Mouse (Mus musculus): Measurements from ENCODE around the gene Spocd1. TPM values are rescaled to one million over a fixed set of nuclear protein-coding genes. Genes with fewer than 3 reads are reported as not detected.

Spocd1 gene
- total RNA-seq, 2 experiments from 2014 or later, result 0.07 TPM; not detected in 1

- intact Hi-C loops (cut with DNase I), result no loop called here
- DNase-seq, result no peak
Observed at GRCm38 (mm10) chr4:129967024-129968014, 38.3 kb downstream of the Spocd1 start.

GRCm38 (mm10) chr4:129970168-129970567 is 41.1 kb downstream of the Spocd1 start:
- intact Hi-C loops (cut with DNase I), result no loop called here

DNA sequence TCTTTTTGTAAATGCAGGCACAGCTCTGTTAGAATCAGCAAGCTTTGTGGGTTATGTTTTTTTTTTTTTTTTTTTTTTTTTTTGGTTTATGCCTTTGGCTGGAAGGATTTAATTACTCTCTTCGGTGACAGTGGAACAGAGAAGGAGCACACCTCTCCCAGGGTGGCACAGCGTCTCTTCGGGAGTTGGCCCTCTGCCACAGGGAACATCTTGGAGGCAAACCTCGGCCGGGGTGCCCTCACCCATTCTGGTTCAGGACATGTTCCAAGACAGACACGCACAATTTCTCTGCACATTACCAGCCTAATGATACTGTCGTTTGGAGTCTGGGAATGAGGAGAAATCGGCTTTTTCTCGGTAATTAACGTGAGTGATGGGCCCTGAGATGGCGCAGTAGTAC is 41.8 kb downstream of the Spocd1 start:
- DNase-seq, result no peak
- intact Hi-C loops (cut with DNase I), result no loop called here

More at GRCm38 (mm10) chr4:129970168-129970567, 41.1 kb downstream of the Spocd1 start:
- DNase-seq, result no peak

DNA sequence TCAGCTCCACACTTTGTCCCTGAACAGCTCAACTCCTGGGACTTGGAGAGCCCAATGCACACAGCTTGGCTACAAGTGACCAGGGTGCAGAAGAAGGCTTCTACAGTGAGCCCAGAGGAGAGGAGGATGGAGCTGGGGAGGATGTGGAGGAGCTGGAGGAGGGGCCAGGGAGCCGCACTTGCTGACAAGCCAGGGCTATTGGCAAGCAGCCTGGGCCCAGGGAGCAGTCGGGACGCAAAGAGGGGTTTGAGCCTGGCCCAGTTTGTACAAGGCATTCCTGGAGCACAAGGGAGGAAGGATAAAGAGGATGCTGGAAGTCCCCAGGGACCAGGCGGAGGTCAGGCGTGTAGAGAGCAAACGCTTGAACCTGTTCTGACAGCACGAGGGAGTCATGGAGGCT is 42.9 kb downstream of the Spocd1 start:
- peak; percentile 41 to 50 for DNase-seq
- intact Hi-C loops (cut with DNase I), result no loop called here

- intact Hi-C loops (cut with DNase I), result no loop called here
- no peak for DNase-seq
Observed at GRCm38 (mm10) chr4:129974285-129974684, 45.2 kb downstream of the Spocd1 start.

DNA sequence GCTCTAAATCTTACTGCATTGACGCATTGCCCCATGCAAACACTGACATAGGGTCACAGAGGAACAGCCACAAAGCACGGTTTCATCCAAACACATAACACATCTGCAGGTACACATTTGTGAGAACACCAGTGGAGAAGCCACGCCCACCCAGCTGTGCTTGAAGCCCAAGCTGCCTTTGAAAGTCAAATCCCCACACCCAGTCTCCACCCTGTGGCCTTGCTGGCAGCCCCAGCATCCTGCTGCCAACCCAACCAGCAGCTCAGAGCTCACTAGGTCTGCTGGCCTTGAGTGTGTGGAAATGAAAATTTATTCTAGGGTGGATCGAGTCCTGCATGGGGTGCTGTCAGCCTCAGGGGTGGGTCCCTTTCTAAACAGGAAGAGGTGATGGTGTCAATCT is 48.2 kb downstream of the Spocd1 start:
- DNase-seq, result no peak
- intact Hi-C loops (cut with DNase I), result no loop called here

DNA sequence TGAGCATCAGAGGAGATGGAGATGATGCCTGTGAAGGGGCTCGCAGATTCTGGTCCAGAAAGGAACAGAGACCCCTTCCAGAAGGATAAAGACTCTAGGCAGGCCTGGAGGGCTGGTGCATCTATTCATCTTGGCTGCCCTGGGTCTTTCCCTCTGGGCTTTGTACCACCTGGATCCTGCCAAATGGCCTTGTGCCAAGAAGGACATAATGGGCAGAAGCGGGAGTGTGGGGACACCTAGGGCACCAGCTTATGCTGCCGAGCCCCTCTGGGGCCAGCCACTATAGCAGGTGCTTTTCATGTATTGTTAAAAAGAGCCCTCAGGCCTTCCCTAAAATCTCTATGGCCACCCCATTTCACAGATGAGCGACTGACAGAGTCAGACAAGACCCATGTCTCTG is 49.2 kb downstream of the Spocd1 start:
- intact Hi-C loops (cut with DNase I), result no loop called here
- no peak for DNase-seq

GRCm38 (mm10) chr4:129978930-129979329 is 49.9 kb downstream of the Spocd1 start:
- no peak for DNase-seq
- intact Hi-C loops (cut with DNase I), result no loop called here

DNA sequence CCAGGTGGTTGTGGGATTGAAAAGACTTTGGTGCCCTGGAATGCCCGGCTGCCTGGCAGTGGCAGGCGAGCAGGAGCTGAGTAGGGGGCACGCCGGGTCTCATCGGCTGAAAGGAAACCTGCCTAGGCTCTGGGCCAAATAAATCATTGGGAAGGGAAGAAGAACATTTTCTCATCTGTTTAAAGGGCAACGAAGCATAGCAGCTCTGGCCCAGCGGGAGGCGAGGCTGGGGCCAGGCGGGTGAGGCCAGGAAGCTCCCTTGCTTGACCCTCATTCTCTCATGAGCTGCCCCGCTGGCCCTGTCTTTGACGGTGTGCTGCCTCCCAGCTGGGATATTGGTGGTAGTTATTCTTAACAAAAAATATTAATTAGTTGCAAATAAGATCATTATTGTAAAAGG is 52.6 kb downstream of the Spocd1 start:
- intact Hi-C loops (cut with DNase I), result loop anchor here (5.0 kb wide), 1 partner anchor 279 kb away; no protein-coding TSS in a partner anchor
- no peak for DNase-seq

DNA sequence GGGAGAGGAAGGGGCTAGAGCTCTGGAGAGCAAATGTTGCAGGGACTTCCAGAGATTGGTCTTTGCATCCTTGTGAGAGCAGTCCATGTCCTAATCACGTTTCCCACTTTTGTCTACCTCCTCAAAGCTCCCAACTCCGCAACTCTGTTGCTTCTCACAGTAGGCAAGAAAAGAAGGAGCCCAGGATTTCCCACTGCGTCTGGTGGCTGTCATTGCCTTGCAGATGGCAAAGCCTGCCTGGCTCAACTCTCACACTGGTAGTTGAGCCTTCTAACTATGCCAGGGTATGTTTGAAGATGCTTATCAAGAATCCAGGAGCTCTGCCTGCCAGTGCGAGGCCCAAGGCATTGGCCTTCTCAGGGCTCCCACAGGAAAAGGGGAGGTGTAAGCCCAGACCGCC is 54.0 kb downstream of the Spocd1 start:
- intact Hi-C loops (cut with DNase I), result loop anchor here (1.0 to 5.0 kb wide), 2 partner anchors 24 to 281 kb away; no protein-coding TSS in a partner anchor
- DNase-seq, result no peak

GRCm38 (mm10) chr4:129983764-129984420 is 54.8 kb downstream of the Spocd1 start:
- intact Hi-C loops (cut with DNase I), result loop anchor here (1.0 to 5.0 kb wide), 2 partner anchors 25 to 282 kb away; no protein-coding TSS in a partner anchor
- peak; percentile 80 to 87 for DNase-seq

GRCm38 (mm10) chr4:129984421-129985061 is 55.5 kb downstream of the Spocd1 start, which contains the start of gene Adgrb2:
Adgrb2 (plus strand) TSS chr4:129984870.
- peak; percentile 28 to 30 for DNase-seq
- intact Hi-C loops (cut with DNase I), result loop anchor here (5.0 kb wide), 1 partner anchor 282 kb away; no protein-coding TSS in a partner anchor

DNA sequence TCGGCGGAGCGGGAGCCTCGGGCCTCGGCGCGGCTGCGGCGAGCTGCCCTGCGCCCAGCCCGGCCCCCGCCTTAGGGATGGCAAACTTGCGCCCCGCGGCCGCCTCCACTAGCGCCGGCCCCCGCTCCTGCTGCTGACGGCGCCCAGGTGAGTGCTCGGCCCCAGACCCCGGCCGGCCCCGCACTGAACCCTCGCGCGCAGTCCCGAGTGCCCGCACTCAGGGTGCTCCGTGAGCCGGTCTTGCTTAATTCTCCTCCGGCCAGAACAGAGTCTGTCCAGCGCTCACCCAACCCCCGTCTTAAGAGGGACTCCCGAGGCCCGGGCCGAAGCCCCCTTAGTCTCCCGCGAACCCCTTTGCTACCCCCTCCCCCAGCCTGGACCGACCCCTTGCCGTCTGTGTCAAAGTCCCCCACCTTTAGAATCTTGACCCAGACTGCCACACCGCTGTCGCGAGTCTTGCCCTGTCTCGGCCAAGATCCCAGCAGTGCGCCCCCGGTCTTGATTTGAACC is 56.2 kb downstream of the Spocd1 start:
- intact Hi-C loops (cut with DNase I), result no loop called here
- peak in 1 of 2 experiments; percentile 27 for DNase-seq

GRCm38 (mm10) chr4:129985671-129986441 is 56.8 kb downstream of the Spocd1 start:
- intact Hi-C loops (cut with DNase I), result no loop called here
- peak; percentile 60 to 62 for DNase-seq

- DNase-seq, result peak; percentile 39 to 53
- intact Hi-C loops (cut with DNase I), result no loop called here
Observed at GRCm38 (mm10) chr4:129987825-129988504, 58.9 kb downstream of the Spocd1 start.

- no peak for DNase-seq
- intact Hi-C loops (cut with DNase I), result no loop called here
Observed at GRCm38 (mm10) chr4:129989925-129990324, 60.9 kb downstream of the Spocd1 start.

- DNase-seq, result no peak
- intact Hi-C loops (cut with DNase I), result no loop called here
Observed at GRCm38 (mm10) chr4:129992720-129993119, 63.7 kb downstream of the Spocd1 start.

DNA sequence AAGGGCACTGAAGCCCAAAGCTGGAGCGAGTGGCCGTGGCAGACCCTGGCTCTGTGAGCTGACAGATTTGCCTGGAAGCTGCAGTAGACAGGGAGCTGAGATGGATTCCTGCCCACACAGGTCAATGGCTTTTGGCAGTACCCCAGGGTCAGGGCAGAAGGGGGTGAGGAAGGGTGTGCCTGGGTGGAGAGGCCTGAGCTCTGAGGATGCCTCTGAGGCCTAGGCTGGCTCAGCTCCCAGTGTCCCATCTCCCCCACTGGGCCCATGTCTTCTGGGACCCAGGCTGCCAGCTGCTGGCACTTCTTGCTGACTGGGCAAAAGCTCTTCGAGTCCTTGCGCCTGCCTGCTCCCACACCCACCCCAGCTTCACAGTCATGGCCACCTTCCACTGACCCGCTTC is 64.2 kb downstream of the Spocd1 start:
- no peak for DNase-seq
- intact Hi-C loops (cut with DNase I), result no loop called here

Measured in heart, postnatal 10 days (tissue).